Mouse (Mus musculus): ENCODE measurements at regions not wholly inside any gene's neighbourhood (a gene's known extent, or its start where the extent isn't known, plus 50 kb on each side); places are given as distances from the start of the nearest gene placed in this dataset.

GRCm38 (mm10) chr5:74832011-74832410 lies 129.3 kb upstream of the Lnx1 start:
- TF ChIP-seq CTCF (IDR thresholded peaks at IDR 0.05; ENCODE audit: insufficient read depth, low read length) (no peak), POLR2A (IDR thresholded peaks at IDR 0.05; ENCODE audit: borderline replicate concordance, extremely low read depth, low read depth, low read length) (no peak)
